Mouse (Mus musculus) adrenal gland, adult 18-20 months (tissue): Measurements from ENCODE around the gene Gm26602. TPM values are rescaled to one million over a fixed set of nuclear protein-coding genes. Genes with fewer than 3 reads are reported as not detected.

Source experiments
- DNase-seq, 2 experiments: peaks; one replicate each; pipeline ENCODE4 v3.0.0; 2021 to 2022; ENCODE audit warnings: low spot score in 2 of 2
- total RNA-seq, 2 experiments: library from RNA; stranded (reverse); gene quantifications; 1 replicate in 1 of 2; 2 replicates in 1 of 2; pipeline ENCODE4 v1.2.3; 2021

The Gm26602 gene
- total RNA-seq, 2 experiments from 2014 or later: not detected

DNA sequence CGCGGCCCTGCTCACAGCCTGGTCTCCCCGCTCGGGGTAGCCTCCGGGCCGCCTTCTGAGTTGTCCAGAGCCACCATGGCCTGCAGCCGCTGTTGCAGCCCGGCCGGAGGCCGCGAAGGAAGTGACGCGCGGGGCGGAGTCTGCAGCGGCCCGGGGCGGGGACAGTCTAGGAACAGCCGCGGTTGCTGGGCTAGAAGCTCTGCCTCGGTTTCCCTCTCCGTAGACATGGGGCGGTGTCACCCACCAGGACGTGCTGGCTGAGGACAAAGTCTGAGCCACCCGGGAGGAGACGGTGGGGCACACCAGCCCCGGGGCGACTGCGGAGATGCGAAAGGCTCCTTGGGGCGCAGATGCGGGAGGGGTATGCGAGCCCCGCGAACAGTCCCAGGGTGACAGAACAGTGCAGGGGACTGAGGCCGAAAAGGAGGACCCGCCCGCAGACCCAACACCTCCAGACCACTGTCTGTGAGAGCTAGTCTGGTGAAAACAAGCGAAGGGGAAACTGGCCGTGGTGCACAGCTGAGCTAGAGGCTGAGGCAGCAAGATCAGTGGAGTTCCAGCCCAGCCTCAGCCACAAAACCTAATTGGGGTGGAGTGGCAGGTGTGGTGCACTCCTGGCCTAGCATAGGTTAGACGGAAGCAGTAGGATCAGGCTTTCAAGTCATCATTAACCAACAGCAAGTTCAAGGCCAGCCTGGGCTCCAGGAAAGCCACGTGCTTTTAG lies 6.3 kb downstream of the Gm26602 start, which contains the start of gene Kiss1r:
Kiss1r (plus strand) TSS at position 164 of the 724 bp plus-strand sequence.
- peak; percentile 90 to 92 for DNase-seq

DNA sequence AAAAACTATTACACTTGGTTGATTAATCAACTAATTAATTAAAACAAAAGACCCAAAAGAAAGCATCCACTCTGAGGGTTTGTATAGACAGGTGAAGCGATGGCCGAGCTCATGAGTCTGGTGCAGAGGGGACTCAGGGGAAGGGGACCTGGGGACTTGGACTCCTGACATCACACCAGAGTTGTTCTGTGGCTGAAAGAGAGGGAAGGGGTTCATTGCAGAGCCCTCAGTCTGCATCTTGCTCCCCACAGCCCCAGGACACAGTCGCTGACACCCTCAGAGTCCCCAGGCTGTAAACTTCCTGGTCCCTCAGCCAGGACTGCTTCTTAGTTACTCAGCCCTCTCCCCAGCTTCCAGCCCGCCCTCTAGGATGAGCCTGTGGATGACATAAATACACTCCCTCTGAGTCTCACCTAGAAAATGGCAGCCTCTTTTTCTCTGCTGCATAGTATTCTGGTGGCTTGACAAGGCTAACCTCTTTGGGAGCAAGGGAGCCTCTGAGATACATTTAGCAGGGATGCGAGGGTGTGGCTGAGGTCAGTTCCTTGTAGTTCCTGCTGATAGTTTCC lies 7.0 kb downstream of the Gm26602 start:
- no peak for DNase-seq

DNA sequence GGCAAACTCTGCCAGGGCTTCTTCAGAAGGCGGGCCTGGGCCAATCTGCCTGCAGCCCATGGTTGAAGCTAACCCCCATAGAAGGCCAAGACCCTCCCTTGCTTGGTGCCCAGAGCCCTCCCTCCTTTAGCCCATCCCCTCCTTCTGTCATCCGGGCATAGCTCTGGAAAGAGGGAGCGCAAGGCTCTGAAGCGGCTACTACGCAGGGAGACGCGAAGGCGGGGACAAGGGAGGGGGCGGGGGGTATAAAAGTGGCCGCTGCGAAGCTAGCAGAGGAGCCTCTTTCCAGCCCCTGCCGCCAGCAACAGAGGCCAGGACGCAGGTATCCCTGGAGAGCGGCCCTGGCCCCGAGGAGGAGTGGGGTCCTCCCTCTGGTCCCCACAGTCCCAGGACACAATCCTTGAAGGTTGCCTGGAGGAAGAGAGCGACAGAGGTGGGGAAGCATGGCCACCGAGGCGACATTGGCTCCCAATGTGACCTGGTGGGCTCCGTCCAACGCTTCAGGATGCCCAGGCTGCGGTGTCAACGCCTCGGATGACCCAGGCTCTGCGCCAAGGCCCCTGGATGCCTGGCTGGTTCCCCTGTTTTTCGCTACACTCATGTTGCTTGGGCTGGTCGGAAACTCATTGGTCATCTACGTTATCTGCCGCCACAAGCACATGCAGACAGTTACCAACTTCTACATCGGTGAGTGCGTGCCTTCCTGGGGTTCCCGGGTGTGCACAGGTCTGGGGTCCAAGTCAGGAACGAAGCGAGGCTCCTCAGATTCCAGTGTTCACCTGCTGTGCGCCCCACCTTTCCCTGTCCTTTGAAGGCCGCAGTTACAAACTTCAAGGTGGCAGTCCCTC lies 7.8 kb downstream of the Gm26602 start:
- no peak for DNase-seq

DNA sequence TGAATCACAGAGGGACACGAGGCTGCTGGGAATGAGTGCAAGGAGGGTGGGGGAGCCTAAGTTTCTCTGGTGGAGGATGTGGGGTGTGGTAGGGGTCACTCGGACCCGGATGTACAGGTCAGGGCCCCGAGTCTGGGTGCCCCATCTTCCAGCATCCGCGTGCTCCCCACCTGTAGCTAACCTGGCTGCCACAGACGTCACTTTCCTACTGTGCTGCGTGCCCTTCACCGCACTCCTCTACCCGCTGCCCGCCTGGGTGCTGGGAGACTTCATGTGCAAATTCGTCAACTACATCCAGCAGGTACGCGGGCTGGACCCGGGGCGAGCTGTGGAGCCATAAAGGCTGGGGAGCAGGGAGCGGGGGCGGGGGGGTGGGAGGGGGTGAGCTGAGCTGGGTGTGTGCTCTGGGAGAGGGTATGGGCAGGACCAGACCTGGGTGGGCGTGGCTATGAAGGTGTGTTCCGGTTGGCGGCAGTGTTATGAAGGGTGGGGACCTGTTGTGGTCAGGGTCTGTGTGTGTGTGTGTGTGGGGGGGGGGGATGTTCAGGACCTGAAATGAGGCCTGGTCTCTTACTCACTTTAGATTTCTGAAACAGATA lies 8.7 kb downstream of the Gm26602 start:
- DNase-seq: no peak

DNA sequence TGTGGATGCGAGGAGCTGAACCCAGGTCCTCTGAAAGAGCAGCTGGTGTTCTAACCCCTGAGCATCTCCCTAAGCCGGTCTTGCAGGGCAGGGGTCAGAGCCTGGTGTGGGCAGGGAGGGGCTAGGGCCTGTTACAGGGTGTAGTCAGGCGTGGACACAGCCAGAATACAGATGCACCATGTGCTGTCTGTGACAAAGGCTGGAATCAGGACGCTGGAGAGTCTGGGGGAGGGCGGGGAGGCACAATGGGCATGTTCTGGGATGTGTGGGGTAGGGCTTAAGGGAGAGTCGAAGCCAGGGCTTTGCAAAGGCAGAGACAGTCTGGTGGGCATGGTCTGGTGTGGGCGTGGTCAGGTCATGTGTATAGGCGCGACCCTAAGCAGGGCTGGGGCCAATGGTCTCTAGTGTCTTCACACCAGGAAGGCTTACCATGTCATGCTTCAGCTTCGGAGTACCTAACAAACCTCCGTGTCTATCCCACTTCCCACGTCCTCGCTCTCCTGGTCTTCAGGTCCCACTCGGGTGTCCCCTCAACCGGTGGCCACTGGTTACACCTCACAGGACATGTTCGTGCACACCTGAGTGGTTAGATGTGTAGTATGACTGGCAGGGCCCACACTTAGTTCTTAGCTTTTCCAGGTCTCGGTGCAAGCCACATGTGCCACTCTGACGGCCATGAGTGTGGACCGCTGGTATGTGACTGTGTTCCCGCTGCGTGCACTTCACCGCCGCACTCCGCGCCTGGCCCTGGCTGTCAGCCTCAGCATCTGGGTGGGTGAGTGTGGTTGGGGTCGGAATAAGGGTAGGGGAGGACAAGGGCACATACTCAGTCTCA lies 9.6 kb downstream of the Gm26602 start:
- no peak for DNase-seq

DNA sequence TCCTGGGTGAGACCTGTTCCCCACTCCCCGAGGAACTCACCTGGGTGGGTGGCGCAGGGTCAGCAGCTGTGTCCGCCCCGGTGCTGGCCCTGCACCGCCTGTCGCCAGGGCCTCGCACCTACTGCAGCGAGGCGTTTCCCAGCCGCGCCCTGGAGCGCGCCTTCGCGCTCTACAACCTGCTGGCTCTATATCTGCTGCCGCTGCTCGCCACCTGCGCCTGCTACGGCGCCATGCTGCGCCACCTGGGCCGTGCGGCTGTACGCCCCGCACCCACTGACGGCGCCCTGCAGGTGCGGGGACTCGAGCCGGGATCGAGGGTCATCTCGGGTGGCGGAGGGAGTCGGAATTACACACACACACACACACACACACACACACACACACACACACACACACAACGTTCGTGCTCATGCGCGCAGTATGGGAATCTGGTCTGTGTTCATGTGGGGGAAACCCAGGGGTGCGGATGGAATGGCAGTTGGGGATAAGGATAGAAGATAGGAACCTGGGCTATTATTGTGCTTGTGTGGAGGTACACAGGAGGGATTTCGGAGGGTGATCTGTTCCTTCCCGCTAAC lies 10.4 kb downstream of the Gm26602 start, which contains the start of gene R3hdm4:
R3hdm4 (minus strand) TSS at position 251 of the 578 bp plus-strand sequence.
- DNase-seq: no peak

DNA sequence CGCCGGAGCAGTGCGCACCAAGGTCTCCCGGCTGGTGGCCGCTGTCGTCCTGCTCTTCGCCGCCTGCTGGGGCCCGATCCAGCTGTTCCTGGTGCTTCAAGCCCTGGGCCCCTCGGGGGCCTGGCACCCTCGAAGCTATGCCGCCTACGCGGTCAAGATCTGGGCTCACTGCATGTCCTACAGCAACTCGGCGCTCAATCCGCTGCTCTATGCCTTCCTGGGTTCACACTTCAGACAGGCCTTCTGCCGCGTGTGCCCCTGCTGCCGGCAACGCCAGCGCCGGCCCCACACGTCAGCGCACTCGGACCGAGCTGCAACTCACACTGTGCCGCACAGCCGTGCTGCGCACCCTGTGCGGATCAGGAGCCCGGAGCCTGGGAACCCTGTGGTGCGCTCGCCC lies 10.9 kb downstream of the Gm26602 start:
- DNase-seq: no peak

DNA sequence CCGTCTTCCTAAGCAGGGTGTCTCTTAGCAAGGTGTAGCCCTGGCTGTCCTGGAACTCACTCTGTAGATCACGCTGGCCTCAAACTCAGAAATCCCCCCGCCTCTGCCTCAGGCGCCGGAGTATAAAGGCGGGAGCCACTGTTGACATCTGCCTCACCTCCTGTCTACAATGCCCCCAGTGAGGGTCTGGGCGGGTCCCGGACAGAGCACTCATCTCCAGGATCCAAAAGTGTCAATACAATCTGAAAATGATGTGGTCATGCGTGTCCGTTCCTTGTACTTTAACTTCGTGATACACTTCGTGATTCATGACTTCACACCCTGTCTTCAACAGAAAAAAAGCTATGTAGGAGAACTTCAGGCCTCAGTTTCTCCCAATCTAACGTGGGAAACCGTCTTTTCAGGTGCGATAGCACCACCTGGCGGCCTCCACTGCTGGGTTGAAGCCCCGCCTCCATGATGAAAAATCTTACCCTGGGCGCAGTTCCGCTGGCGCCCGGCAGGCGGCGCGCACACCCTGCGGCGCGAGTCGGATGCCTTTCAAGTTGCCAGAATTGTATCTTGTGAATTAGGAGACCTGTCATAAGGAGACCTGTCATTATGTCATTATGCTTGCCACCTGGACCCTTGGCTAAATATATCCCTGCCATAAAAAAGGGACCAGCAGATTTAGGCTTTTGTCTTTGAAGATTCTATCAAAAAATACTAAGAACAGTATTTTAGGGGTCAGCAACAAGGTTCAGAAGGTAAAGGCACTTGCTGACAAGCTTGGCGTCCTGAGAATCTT lies 14.5 kb downstream of the Gm26602 start:
- peak; percentile 96 to 97 for DNase-seq

DNA sequence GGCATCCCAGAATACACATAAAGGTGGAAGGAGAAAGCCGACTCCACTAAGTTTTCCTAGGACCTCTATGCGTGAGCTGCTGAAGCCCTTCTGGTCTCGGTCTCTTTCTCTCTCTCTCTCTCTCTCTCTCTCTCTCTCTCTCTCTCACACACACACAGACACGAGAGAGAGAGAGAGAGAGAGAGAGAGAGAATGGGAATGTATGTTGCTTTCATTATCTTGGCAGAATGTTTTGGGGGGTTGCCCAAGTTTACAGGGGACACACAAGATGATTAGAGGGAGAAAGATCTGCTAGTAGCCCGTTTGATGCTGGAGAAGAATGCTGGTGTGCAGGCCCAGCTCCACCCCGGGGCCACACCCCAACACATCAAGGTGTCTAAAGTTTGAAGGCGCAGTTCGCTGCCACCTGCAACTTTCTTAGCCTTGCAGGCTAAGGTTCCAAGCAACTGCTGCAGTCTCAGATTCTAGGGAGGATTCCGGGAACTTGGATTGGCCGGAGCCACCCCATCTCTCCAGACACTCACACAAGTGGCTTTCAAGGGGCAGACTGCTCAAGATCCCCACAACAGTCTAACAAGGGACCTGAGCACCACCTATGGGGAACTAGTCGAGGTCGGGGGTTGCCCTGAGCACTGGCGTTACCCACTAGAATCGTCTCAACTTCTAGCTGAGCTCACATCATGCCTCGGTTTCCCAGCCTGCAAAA lies 15.3 kb downstream of the Gm26602 start:
- no peak for DNase-seq

DNA sequence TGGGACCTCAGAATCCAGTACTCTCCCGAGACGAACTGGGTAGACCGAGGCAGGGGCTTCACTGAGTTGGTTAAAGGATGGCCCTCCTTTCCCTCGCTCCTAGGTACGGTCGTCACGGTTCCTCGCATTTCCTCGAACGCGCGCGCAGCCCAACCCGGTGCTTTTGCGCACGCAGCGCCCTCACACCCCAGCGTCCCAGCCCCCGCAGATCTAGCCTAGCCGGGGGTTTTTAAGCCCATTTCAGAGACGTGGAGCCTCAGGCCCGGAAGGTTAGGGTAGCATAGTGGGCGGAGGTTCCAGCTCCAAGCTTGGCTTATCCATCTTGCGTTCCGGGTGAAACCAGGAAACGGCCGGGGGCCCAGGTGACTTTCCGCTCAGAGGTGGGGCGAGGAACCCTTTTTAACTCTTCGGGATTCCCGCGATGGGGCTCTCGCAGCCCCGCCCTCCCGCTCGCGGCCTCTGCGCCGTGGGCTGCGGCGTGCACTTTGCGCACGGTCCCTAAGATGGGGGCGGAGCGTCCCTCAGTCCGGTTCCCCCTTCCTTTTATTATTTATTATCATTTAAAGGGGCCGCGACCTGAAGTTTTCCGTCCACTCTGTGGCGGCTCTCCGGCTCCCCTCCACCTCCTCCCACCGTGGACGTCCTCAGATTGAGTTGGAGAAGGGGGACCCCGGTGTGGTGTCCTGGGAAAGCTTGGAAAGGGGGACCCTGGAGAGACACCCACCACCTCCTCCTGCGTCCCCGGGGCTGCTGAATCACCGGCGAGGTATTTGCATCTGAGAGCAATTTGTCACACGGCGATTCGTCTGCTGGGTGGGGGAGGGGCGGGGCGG lies 16.1 kb downstream of the Gm26602 start, which contains the start of gene Arid3a:
Arid3a (plus strand) TSS at position 553 of the 833 bp plus-strand sequence.
- peak; percentile 86 to 89 for DNase-seq

DNA sequence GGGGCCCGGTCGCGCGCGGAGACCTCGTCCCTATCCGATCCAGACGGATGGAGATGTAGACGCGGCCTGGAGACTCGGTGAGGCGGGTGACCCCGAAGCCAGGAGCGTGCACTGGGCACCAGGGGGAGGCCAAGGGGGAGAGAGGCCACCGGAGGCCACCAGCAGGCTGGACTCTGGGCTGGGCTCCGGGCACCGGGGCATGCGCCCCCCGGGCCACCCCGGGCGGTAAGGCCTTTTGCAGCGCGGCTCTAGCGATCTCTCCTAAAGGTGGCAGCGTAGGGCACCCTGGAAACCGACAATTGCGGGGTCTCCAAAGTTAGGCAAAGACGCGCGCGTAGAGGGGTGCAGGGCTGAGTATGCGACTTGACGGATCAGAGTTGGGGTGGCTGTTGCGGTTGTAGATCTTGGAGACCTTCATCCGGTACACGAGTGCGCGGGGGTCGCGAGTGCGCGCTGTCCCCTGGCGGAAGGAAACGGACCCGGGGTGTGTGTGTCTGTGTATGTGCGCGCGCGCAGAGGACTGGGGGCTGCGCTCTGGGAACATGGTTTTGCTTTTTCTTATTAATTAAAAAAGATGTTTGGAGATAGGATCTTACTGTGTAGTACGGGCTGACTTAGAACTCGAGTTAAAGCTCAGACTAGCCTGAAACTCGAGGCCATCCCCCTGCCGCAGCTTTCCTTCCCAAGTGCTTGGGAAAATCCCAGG lies 16.8 kb downstream of the Gm26602 start:
- DNase-seq: peak in 1 of 2 experiments; percentile 53

DNA sequence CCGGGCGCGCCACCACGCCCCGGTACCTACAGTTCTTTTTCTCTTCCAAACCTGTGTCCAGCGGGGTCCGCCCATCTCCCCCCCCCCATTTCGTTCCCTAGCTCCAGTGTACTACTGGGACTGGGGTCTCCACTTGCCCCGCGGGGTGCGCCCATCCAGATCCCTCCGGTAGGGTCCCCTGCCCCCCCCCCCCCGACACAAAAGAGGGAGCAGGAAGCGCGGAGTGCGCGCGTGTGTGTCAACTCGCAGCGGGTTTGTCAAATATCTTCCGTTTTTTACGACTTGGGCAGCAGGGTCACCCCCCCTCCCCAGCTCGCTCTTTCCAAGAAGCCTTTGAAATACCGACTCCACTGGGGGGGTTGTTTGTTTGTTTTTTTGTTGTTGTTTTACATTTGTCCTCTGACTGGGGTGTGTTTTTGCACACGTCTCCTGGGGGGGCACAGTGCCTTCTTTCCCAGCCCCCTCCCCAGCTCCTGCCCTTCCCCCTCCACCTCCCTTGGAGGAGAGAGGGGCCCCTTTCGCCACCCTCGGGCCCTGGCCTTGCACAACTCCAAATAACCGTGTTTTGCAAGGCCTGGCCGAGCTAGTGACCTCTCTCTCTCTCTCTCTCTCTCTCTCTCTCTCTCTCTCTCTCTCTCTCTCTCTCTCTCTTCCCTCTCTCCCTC lies 17.5 kb downstream of the Gm26602 start:
- DNase-seq: peak; percentile 40 to 61

DNA sequence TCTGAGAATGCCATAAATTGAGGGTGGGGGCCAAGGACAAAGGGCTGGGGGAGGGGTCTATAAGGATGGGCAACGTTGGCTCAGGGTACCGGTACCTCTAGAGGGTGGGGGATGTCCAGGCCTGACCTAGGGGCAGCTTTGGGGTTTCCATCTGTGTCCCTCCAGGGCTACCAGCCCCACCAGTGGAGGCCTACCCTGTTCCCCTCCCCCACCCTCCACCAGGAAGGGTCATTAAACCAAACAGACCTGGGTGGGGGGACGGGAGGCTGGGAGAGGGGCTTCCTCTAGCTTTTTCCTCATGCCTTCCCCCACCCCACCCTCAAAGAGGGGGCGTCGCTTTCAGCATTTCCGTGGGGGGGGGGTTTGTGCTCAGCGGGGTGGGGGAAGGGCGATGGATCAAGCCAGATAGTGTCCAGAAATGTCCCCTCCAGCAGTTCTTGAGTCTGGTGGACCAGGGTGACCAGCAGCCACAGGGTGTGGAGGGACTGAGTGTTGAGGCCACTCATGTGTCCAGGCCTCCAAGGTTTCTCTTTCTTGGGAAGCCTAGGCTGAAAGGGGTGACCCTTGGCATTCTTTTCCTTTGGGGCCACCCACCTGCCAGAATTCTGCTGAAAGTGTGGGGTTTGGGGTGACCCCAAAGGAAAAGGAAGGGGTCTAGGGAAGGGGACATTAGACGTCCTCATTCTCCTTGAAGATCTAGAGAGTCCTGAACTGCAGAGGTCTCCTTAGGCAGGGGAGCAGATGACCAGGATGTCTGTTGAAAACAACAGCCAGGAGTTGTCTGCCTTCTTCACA lies 18.4 kb downstream of the Gm26602 start:
- no peak for DNase-seq

DNA sequence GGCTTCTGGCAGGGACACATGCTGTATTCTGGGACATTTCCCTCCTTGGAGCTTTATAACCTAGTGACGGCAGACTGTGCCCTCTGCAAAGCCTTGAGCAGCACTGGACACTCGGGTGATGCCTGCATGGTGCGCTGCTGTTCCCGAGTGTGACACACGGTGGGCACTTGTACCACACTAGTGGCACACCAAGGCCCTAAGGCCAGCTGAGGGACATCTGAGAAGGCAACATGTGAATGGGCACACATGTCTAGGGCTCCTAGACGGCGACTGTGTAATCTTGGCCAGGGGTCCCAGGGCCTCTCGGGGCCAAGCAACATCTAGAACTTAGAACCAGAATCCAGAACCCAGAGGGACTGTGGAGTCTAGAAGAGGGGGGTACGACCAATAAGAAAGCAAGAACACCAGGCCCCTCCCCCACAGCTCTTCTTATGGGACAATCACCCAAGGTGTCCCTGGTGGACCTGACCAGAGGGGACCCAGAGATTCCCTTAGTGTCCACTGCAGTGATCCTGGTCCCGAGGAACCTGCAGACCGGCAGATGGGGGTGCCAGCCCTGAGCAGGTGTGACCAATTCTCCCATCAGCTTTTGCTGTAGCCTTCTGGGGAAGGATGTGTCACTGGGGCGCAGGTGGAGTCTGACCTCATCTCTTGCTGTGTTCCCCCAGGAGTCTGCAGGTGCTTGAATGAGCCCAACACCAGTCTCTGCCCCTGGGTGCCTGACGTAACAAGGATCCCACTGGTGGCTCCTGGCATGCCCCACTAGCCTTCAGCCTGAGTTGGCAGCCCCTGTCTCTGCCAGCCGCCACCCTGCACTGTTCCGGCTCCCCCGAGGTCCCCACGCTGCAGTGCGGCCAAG lies 19.5 kb downstream of the Gm26602 start:
- no peak for DNase-seq

DNA sequence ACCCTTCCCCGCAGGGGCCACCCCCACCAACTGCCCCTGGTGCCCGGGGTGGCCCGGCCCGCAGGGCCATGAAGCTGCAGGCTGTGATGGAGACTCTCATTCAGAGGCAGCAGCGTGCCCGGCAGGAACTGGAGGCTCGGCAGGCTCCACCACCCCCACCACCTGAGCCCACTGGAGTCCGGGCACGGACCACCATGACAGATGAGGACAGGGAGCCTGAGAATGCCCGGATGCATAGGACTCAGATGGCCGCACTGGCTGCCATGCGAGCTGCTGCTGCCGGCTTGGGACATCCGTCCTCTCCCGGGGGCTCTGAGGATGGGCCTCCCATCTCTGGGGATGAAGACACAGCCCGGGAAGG lies 20.1 kb downstream of the Gm26602 start:
- no peak for DNase-seq
